Mouse (Mus musculus) midbrain, embryonic 13.5 days (tissue): ENCODE results near the gene Pard3b. TPM values are rescaled to one million over a fixed set of nuclear protein-coding genes. Genes with fewer than 3 reads are reported as not detected.

Source experiments
- ATAC-seq: fragments of 200-750 bp; cut with Nextera tagmentation; 2 replicates; pipeline ENCODE4 v1.8.0; 2017; ENCODE audit warnings: mild to moderate bottlenecking, moderate TSS enrichment, moderate library complexity
- H3K27ac ChIP-seq: fragments of 300-500 bp; sonication (generic); 2 replicates; pipeline ENCODE4 v1.5.1; 2015; ENCODE audit warnings: inconsistent platforms, mild to moderate bottlenecking, moderate library complexity
- H3K27me3 ChIP-seq: fragments of 300-500 bp; sonication (generic); 2 replicates; pipeline ENCODE4 v1.6.1; 2015; ENCODE audit warnings: mild to moderate bottlenecking, inconsistent platforms
- H3K36me3 ChIP-seq: fragments of 300-500 bp; sonication (generic); 2 replicates; pipeline ENCODE4 v1.6.1; 2015; ENCODE audit warnings: mild to moderate bottlenecking, inconsistent platforms
- H3K4me1 ChIP-seq: fragments of 300-500 bp; sonication (generic); replicated peaks from 2 replicates; pipeline ENCODE4 v1.6.1; 2015; ENCODE audit warnings: inconsistent platforms
- H3K4me2 ChIP-seq: fragments of 300-500 bp; sonication (generic); replicated peaks from 2 replicates; pipeline ENCODE4 v1.6.1; 2015; ENCODE audit warnings: moderate library complexity, mild to moderate bottlenecking, inconsistent platforms
- H3K4me3 ChIP-seq: fragments of 300-500 bp; sonication (generic); replicated peaks from 2 replicates; pipeline ENCODE4 v1.5.1; 2015; ENCODE audit warnings: mild to moderate bottlenecking, inconsistent platforms
- H3K9ac ChIP-seq: fragments of 300-500 bp; sonication (generic); replicated peaks from 2 replicates; pipeline ENCODE4 v1.6.1; 2015; ENCODE audit warnings: mild to moderate bottlenecking, inconsistent platforms
- H3K9me3 ChIP-seq: fragments of 300-500 bp; sonication (generic); 2 replicates; pipeline ENCODE4 v1.6.1; 2016; ENCODE audit warnings: mild to moderate bottlenecking, inconsistent platforms
- WGBS: fragments of 180-500 bp; shearing (Covaris S2); methylation state at CpG from one replicate; pipeline ENCODE4 v1.1.7; 2015; 5-methylcytosine and 5-hydroxymethylcytosine counted together
- polyA plus RNA-seq: library from polyadenylated mRNA; unstranded; fragments of >200 nt; fragmentation: Nextera tagmentation; extraction: Ambion mirVana; gene quantifications from 2 replicates; pipeline ENCODE4 v1.2.1, GENCODE M21; 2015

Pard3b gene
- polyA plus RNA-seq, 1 experiment from 2014 or later: 9.4 TPM

GRCm38 (mm10) chr1:62548953-62549352 lies 910.3 kb downstream of the Pard3b start:
- no peak for ATAC-seq
- H3K4me3 ChIP-seq: no peak overlapping the region
- 93% methylated on average over 4 of the region's 4 CpGs for WGBS
- no peak overlapping the region for H3K27ac ChIP-seq
- no peaks in the 10 kb centered on the region for H3K27me3 ChIP-seq
- no peaks in the 10 kb centered on the region for H3K4me1 ChIP-seq
- no peaks in the 10 kb centered on the region for H3K36me3 ChIP-seq
- no peak overlapping the region for H3K4me2 ChIP-seq
- H3K9ac ChIP-seq: no peak overlapping the region
- no peaks in the 10 kb centered on the region for H3K9me3 ChIP-seq

- Histone ChIP-seq H3K4me3 (no peak overlapping the region), H3K27ac (no peak overlapping the region), H3K9ac (no peak overlapping the region), H3K4me2 (no peak overlapping the region), H3K36me3 (no peaks in the 10 kb centered on the region), H3K9me3 (no peaks in the 10 kb centered on the region), H3K27me3 (no peaks in the 10 kb centered on the region), H3K4me1 (no peaks in the 10 kb centered on the region)
- no peak for ATAC-seq
- 71% methylated on average over 2 of the region's 2 CpGs for WGBS
Observed at GRCm38 (mm10) chr1:62550546-62550945, 911.9 kb downstream of the Pard3b start.

- H3K27me3 ChIP-seq: no peaks in the 10 kb centered on the region
- H3K4me2 ChIP-seq: no peak overlapping the region
- no peaks in the 10 kb centered on the region for H3K4me1 ChIP-seq
- no peaks in the 10 kb centered on the region for H3K36me3 ChIP-seq
- no peak overlapping the region for H3K27ac ChIP-seq
- WGBS: 92% methylated on average over 6 of the region's 6 CpGs
- H3K9ac ChIP-seq: no peak overlapping the region
- no peaks in the 10 kb centered on the region for H3K9me3 ChIP-seq
- no peak for ATAC-seq
- H3K4me3 ChIP-seq: no peak overlapping the region
Observed at GRCm38 (mm10) chr1:62551516-62551915, 912.9 kb downstream of the Pard3b start.

GRCm38 (mm10) chr1:62555838-62556237 lies 917.2 kb downstream of the Pard3b start:
- Histone ChIP-seq H3K4me2 (no peak overlapping the region), H3K4me3 (no peak overlapping the region), H3K4me1 (no peaks in the 10 kb centered on the region), H3K27ac (no peak overlapping the region), H3K27me3 (no peaks in the 10 kb centered on the region), H3K9me3 (no peaks in the 10 kb centered on the region), H3K36me3 (no peaks in the 10 kb centered on the region), H3K9ac (no peak overlapping the region)
- 42% methylated on average over 1 of the region's 1 CpGs for WGBS
- no peak for ATAC-seq

- H3K9me3 ChIP-seq: no peaks in the 10 kb centered on the region
- no peak overlapping the region for H3K9ac ChIP-seq
- H3K27me3 ChIP-seq: no peaks in the 10 kb centered on the region
- no peaks in the 10 kb centered on the region for H3K36me3 ChIP-seq
- peaks cover 17% of the 10 kb centered on the region for H3K4me1 ChIP-seq
- H3K4me3 ChIP-seq: no peak overlapping the region
- H3K4me2 ChIP-seq: no peak overlapping the region
- no peak for ATAC-seq
- H3K27ac ChIP-seq: no peak overlapping the region
- 69% methylated on average over 7 of the region's 7 CpGs for WGBS
Observed at GRCm38 (mm10) chr1:62562987-62563386, 924.4 kb downstream of the Pard3b start.

- 18% methylated on average over 13 of the region's 13 CpGs for WGBS
- Histone ChIP-seq H3K4me1 (peaks cover 17% of the 10 kb centered on the region), H3K9ac (0 out of 2 replicates have a peak overlapping the region, but pooled peaks have one; percentile 14), H3K9me3 (no peaks in the 10 kb centered on the region), H3K4me3 (no peak overlapping the region), H3K36me3 (no peaks in the 10 kb centered on the region), H3K27me3 (no peaks in the 10 kb centered on the region), H3K27ac (peak overlapping the region; percentile 66), H3K4me2 (peak overlapping the region; percentile 27)
- peak; percentile 65; the same call in 1 of the 2 replicates for ATAC-seq
Observed at GRCm38 (mm10) chr1:62564245-62565119, 925.9 kb downstream of the Pard3b start.

- H3K4me1 ChIP-seq: peaks cover 17% of the 10 kb centered on the region
- peak overlapping the region; percentile 66 for H3K27ac ChIP-seq
- H3K27me3 ChIP-seq: no peaks in the 10 kb centered on the region
- WGBS: 67% methylated on average over 9 of the region's 9 CpGs
- peak overlapping the region; percentile 27; the same call in 1 of the 2 replicates for H3K4me2 ChIP-seq
- H3K9me3 ChIP-seq: no peaks in the 10 kb centered on the region
- H3K9ac ChIP-seq: 0 out of 2 replicates have a peak overlapping the region, but pooled peaks have one; percentile 14
- no peak overlapping the region for H3K4me3 ChIP-seq
- H3K36me3 ChIP-seq: no peaks in the 10 kb centered on the region
- peak; percentile 40; the same call in 1 of the 2 replicates for ATAC-seq
Observed at GRCm38 (mm10) chr1:62565120-62565809, 926.6 kb downstream of the Pard3b start.

- 23% methylated on average over 4 of the region's 4 CpGs for WGBS
- Histone ChIP-seq H3K4me2 (no peak overlapping the region), H3K4me1 (peaks cover 17% of the 10 kb centered on the region), H3K27me3 (no peaks in the 10 kb centered on the region), H3K36me3 (no peaks in the 10 kb centered on the region), H3K9ac (no peak overlapping the region), H3K27ac (no peak overlapping the region), H3K9me3 (no peaks in the 10 kb centered on the region), H3K4me3 (no peak overlapping the region)
- ATAC-seq: no peak
Observed at GRCm38 (mm10) chr1:62566596-62566995, 928.0 kb downstream of the Pard3b start.

GRCm38 (mm10) chr1:62576939-62577590 lies 938.4 kb downstream of the Pard3b start:
- Histone ChIP-seq H3K4me1 (0 out of 2 replicates have a peak, but pooled peaks cover 5% of the 10 kb centered on the region), H3K27ac (no peak overlapping the region), H3K27me3 (no peaks in the 10 kb centered on the region), H3K4me3 (no peak overlapping the region), H3K9me3 (no peaks in the 10 kb centered on the region), H3K4me2 (no peak overlapping the region), H3K9ac (no peak overlapping the region), H3K36me3 (no peaks in the 10 kb centered on the region)
- 74% methylated on average over 3 of the region's 3 CpGs for WGBS
- ATAC-seq: 0 out of 2 replicates have a peak, but pooled peaks have one; percentile 45

- Histone ChIP-seq H3K9ac (no peak overlapping the region), H3K9me3 (no peaks in the 10 kb centered on the region), H3K27ac (no peak overlapping the region), H3K4me1 (peaks cover 5% of the 10 kb centered on the region; the same call in 1 of the 2 replicates), H3K4me2 (no peak overlapping the region), H3K4me3 (no peak overlapping the region), H3K27me3 (no peaks in the 10 kb centered on the region), H3K36me3 (no peaks in the 10 kb centered on the region)
- 82% methylated on average over 7 of the region's 7 CpGs for WGBS
- ATAC-seq: no peak
Observed at GRCm38 (mm10) chr1:62579024-62579765, 940.6 kb downstream of the Pard3b start.

- H3K9me3 ChIP-seq: no peaks in the 10 kb centered on the region
- H3K4me2 ChIP-seq: no peak overlapping the region
- 63% methylated on average over 4 of the region's 4 CpGs for WGBS
- no peak overlapping the region for H3K9ac ChIP-seq
- peaks cover 5% of the 10 kb centered on the region; the same call in 1 of the 2 replicates for H3K4me1 ChIP-seq
- ATAC-seq: no peak
- H3K36me3 ChIP-seq: no peaks in the 10 kb centered on the region
- H3K4me3 ChIP-seq: no peak overlapping the region
- H3K27ac ChIP-seq: no peak overlapping the region
- H3K27me3 ChIP-seq: no peaks in the 10 kb centered on the region
Observed at GRCm38 (mm10) chr1:62580314-62580935, 941.8 kb downstream of the Pard3b start.
